Mouse (Mus musculus) cortical plate, adult 2 months (tissue): ENCODE data around the gene Il21r. TPM values are rescaled to one million over a fixed set of nuclear protein-coding genes. Genes with fewer than 3 reads are reported as not detected.
A peak's percentile ranks its signal among the peaks of the same experiment; 100 is the strongest.

Experiments
- H3K27ac ChIP-seq: fragments of 200-500 bp; 2 replicates; pipeline ENCODE4 v1.5.1; 2012; ENCODE audit warnings: low read length, control low read depth, inconsistent platforms; ENCODE audit not compliant: insufficient read depth
- H3K4me1 ChIP-seq: fragments of 200-500 bp; 2 replicates; pipeline ENCODE4 v1.6.1; 2011; ENCODE audit warnings: low read length; ENCODE audit not compliant: control insufficient read depth, insufficient read depth
- H3K4me3 ChIP-seq: fragments of 200-500 bp; 2 replicates; pipeline ENCODE4 v1.5.1; 2011; ENCODE audit warnings: mild to moderate bottlenecking, low read length, control low read depth; ENCODE audit not compliant: insufficient read depth
- CTCF ChIP-seq: fragments of 200-500 bp; IDR thresholded peaks from 2 replicates; pipeline ENCODE4 v1.5.1; 2011; ENCODE audit warnings: mild to moderate bottlenecking, control low read depth, low read length; ENCODE audit not compliant: insufficient read depth; ENCODE audit errors: extremely low read depth
- POLR2A ChIP-seq: fragments of 200-500 bp; IDR thresholded peaks from 2 replicates; pipeline ENCODE4 v1.6.1; 2011; ENCODE audit warnings: mild to moderate bottlenecking, low read length, control low read depth; ENCODE audit not compliant: insufficient read depth; ENCODE audit errors: extremely low read depth
- polyA plus RNA-seq: library from polyadenylated mRNA; depleted of rRNA; stranded (reverse); fragments of >200 nt; gene quantifications from 2 replicates; pipeline ENCODE4 v1.2.3, GENCODE M21; 2012; rRNA removed

The Il21r gene
- polyA plus RNA-seq, 1 experiment, result 1.5 TPM

GRCm38 (mm10) chr7:125670865-125671264 lies 67.6 kb downstream of the Il21r start:
- no peak for TF ChIP-seq CTCF
- TF ChIP-seq POLR2A, result no peak
- Histone ChIP-seq H3K27ac (no peak overlapping the region), H3K4me1 (no peaks in the 10 kb centered on the region), H3K4me3 (no peak overlapping the region)

GRCm38 (mm10) chr7:125671396-125671795 lies 68.2 kb downstream of the Il21r start:
- Histone ChIP-seq H3K4me3 (no peak overlapping the region), H3K27ac (no peak overlapping the region), H3K4me1 (no peaks in the 10 kb centered on the region)
- TF ChIP-seq CTCF (no peak), POLR2A (no peak)

- Histone ChIP-seq H3K27ac (no peak overlapping the region), H3K4me1 (no peaks in the 10 kb centered on the region), H3K4me3 (no peak overlapping the region)
- TF ChIP-seq CTCF, result peak; percentile 64
- no peak for TF ChIP-seq POLR2A
Observed at GRCm38 (mm10) chr7:125674916-125675315, 71.7 kb downstream of the Il21r start.

GRCm38 (mm10) chr7:125678756-125679155 lies 75.5 kb downstream of the Il21r start:
- Histone ChIP-seq H3K4me1 (no peaks in the 10 kb centered on the region), H3K27ac (no peak overlapping the region)
- TF ChIP-seq POLR2A (no peak), CTCF (no peak)

GRCm38 (mm10) chr7:125679936-125680335 lies 76.7 kb downstream of the Il21r start:
- no peak for TF ChIP-seq CTCF
- TF ChIP-seq POLR2A, result 0 out of 2 replicates have a peak, but pooled peaks have one; percentile 13
- H3K27ac ChIP-seq, result no peak overlapping the region
- no peaks in the 10 kb centered on the region for H3K4me1 ChIP-seq

More at GRCm38 (mm10) chr7:125678756-125679155, 75.5 kb downstream of the Il21r start:
- H3K4me3 ChIP-seq, result no peak overlapping the region

More at GRCm38 (mm10) chr7:125679936-125680335, 76.7 kb downstream of the Il21r start:
- no peak overlapping the region for H3K4me3 ChIP-seq

Other genes starting within 250 kb of the Il21r start
- 5.5 TPM in 2 replicates for gene Kdm8, start 158.8 kb upstream of the Il21r start, polyA plus RNA-seq
- 25.6 and 27.6 TPM in 2 replicates for gene Nsmce1, start 111.8 kb upstream of the Il21r start, polyA plus RNA-seq
- 5.4 and 6.2 TPM in 2 replicates for gene Il4ra, start 51.3 kb upstream of the Il21r start, polyA plus RNA-seq
- 54.2 and 56.0 TPM in 2 replicates for gene Gtf3c1, start 104.4 kb downstream of the Il21r start, polyA plus RNA-seq
- gene D430042O09Rik, start 104.5 kb downstream of the Il21r start, polyA plus RNA-seq, result 17.3 and 17.9 TPM in 2 replicates